Mouse (Mus musculus) midbrain, postnatal 0 days (tissue): ENCODE results near the gene Hspb7. TPM values are rescaled to one million over a fixed set of nuclear protein-coding genes. Genes with fewer than 3 reads are reported as not detected.
A peak's percentile ranks its signal among the peaks of the same experiment; 100 is the strongest.

ENCODE experiments used
- ATAC-seq: fragments of 200-750 bp; cut with Nextera tagmentation; 2 replicates; pipeline ENCODE4 v1.8.0; 2017; ENCODE audit warnings: moderate number of reproducible peaks, mild to moderate bottlenecking, moderate TSS enrichment, moderate library complexity; ENCODE audit not compliant: low FRiP score
- DNase-seq: peaks from one replicate; pipeline ENCODE4 v3.0.0-alpha.2; 2015; ENCODE audit warnings: low spot score
- H3K27ac ChIP-seq: fragments of 300-500 bp; sonication (generic); 2 replicates; pipeline ENCODE4 v1.5.1; 2014; ENCODE audit warnings: low read depth, mild to moderate bottlenecking, low read length, mixed read lengths
- H3K27me3 ChIP-seq: fragments of 300-500 bp; sonication (generic); 2 replicates; pipeline ENCODE4 v1.6.1; 2014; ENCODE audit warnings: low read length, control low read depth, mixed read lengths; ENCODE audit not compliant: insufficient read depth
- H3K36me3 ChIP-seq: fragments of 300-500 bp; sonication (generic); 2 replicates; pipeline ENCODE4 v1.6.1; 2014; ENCODE audit warnings: low read length, control low read depth, mixed read lengths; ENCODE audit not compliant: insufficient read depth
- H3K4me1 ChIP-seq: fragments of 300-500 bp; sonication (generic); 2 replicates; pipeline ENCODE4 v1.6.1; 2014; ENCODE audit warnings: mild to moderate bottlenecking, control low read depth, antibody characterized with exemption, low read length, mixed read lengths; ENCODE audit not compliant: insufficient read depth
- H3K4me2 ChIP-seq: fragments of 300-500 bp; sonication (generic); 2 replicates; pipeline ENCODE4 v1.6.1; 2014; ENCODE audit warnings: low read depth, mild to moderate bottlenecking, low read length, mixed read lengths; ENCODE audit not compliant: poor library complexity, severe bottlenecking
- H3K4me3 ChIP-seq: fragments of 300-500 bp; sonication (generic); 2 replicates; pipeline ENCODE4 v1.5.1; 2014; ENCODE audit warnings: low read depth, mild to moderate bottlenecking, low read length, moderate library complexity
- H3K9ac ChIP-seq: fragments of 300-500 bp; sonication (generic); replicated peaks from 2 replicates; pipeline ENCODE4 v1.6.1; 2014; ENCODE audit warnings: mild to moderate bottlenecking, low read length, moderate library complexity, mixed read lengths; ENCODE audit not compliant: poor library complexity, severe bottlenecking
- H3K9me3 ChIP-seq: fragments of 300-500 bp; sonication (generic); 2 replicates; pipeline ENCODE4 v1.6.1; 2016; ENCODE audit warnings: low read length, control low read depth
- CTCF ChIP-seq: IDR thresholded peaks from 2 replicates; pipeline ENCODE4 v1.5.1; 2016; ENCODE audit warnings: antibody characterized with exemption, mild to moderate bottlenecking
- WGBS: fragments of 180-500 bp; shearing (Covaris S2); extraction: QIAGEN DNeasy Blood & Tissue Kit; methylation state at CpG from one replicate; pipeline ENCODE4 v1.1.7; 2014; 5-methylcytosine and 5-hydroxymethylcytosine counted together
- polyA plus RNA-seq: library from polyadenylated mRNA; unstranded; fragments of >200 nt; fragmentation: Nextera tagmentation; extraction: Ambion mirVana; gene quantifications from 2 replicates; pipeline ENCODE4 v1.2.1, GENCODE M21; 2015
- total RNA-seq: library from RNA; depleted of rRNA; stranded (reverse); fragments of >200 nt; gene quantifications from 2 replicates; pipeline ENCODE4 v1.2.3, GENCODE M21; 2014

Hspb7 gene
- total and polyA plus RNA-seq, 2 experiments from 2014 or later = 0.05 to 0.12 TPM

DNA sequence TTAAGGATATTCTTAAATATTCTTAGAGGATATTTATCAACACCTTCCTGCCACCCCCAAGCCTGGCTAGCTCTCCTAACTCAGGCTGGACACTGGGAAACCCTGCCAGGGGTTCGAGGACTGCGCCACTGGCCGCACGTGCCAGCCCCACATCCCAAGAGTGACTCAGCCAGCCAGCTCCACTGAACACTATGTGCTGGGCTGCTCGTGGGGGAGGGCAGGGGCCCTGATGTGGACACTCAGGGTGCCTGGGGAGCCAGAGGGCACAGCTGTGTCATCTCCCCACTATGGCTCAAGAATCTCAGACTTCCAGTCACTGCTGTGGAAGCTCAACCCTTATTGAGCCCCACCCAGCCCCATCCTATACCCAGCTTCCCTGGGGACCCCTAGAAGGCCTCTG lies 2.7 kb downstream of the Hspb7 start:
- TF ChIP-seq CTCF = no peak
- DNase-seq (no peak), ATAC-seq (no peak)
- 77% methylated on average over 5 of the region's 5 CpGs for WGBS
- no peak overlapping the region for H3K9ac ChIP-seq
- H3K9me3 ChIP-seq = no peaks in the 10 kb centered on the region
- H3K36me3 ChIP-seq = no peaks in the 10 kb centered on the region
- no peak overlapping the region for H3K27ac ChIP-seq
- no peaks in the 10 kb centered on the region for H3K4me1 ChIP-seq
- H3K27me3 ChIP-seq = no peaks in the 10 kb centered on the region
- H3K4me3 ChIP-seq = no peak overlapping the region
- H3K4me2 ChIP-seq = no peak overlapping the region

DNA sequence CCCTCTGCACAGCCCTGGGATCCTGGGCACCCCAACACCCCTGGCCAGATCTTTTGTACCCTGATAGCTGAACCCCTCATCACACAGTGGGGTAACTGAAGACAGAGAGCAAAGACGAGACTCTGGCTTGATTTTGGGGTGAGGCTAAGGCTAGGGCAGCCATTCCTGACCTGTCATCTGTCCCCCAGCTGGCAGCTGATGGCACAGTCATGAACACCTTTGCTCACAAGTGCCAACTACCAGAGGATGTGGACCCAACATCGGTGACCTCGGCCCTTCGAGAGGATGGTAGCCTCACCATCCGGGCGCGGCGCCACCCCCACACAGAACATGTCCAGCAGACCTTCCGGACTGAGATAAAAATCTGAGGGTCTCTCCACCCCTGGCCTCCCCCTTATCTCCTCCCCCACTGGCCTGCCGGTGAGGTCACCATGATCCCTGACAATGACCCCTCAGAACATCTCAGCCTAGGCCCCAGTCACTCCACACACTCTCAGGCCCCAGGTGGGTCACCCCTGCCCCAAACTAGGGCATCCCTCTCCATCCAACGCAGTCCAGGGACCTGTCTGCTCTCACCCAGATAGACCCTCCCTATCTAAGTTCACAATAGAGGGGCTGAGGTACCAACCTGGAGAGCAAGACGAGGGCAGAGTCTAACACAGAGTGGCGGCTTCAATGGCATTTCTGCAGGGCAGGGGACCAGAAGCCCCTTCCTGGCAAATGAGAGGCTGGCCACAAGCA lies 3.3 kb downstream of the Hspb7 start:
- H3K4me3 ChIP-seq = no peak overlapping the region
- DNase-seq (no peak), ATAC-seq (no peak)
- no peak for TF ChIP-seq CTCF
- H3K27me3 ChIP-seq = no peaks in the 10 kb centered on the region
- H3K4me2 ChIP-seq = no peak overlapping the region
- no peaks in the 10 kb centered on the region for H3K36me3 ChIP-seq
- H3K4me1 ChIP-seq = no peaks in the 10 kb centered on the region
- H3K27ac ChIP-seq = no peak overlapping the region
- WGBS = 88% methylated on average over 13 of the region's 13 CpGs
- H3K9ac ChIP-seq = no peak overlapping the region
- no peaks in the 10 kb centered on the region for H3K9me3 ChIP-seq

DNA sequence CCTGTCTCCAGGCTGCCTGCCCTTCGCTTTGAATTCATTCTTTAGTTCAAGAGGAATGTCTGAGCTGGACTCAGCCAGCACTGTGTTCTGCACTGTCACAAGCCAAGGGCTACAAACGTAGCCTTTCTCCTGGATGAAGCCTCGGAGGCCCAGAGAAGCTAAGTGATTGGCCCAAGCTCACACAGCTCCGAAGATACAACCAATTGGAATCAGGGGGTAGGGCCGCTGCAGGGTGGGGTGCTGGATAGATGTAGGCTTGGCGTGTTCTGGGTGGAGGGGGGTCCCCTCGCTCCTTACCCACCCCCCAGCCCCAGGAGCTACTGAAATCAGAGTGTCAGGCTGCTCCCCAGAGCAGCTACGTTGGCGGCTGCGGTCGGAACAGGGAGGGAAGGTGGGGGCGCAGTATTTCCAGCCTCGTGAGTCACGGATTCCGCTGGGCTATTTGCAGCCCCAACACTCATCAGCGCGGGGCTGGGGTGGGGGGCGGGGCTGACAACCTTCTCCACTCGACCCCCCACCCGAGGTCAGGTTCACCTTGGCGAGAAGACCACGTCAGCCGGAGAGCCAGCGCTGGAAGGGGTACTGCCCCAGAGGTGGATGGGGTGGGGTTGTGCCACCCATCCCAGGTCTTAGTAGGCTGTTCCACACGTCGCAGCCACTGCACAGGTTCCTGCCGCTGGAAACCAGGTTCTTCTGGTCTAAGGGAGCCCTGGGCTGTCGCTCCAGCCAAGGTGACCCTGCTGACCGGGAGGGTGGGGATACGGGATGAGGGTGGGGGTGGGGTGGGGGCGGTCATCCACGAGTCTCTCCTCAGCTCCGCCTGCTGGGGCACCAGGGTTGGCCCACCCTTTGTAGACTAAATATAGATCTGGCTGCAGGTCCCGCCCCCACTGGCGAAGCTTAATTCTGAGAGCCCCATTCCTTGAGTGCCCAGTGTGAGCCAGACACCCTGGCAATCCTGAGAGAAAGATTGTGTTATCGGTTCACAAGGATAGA lies 5.2 kb downstream of the Hspb7 start:
- TF ChIP-seq CTCF = peak; percentile 23; the same call in 1 of the 2 replicates
- no peaks in the 10 kb centered on the region for H3K4me1 ChIP-seq
- ATAC-seq = peak; percentile 90

DNA sequence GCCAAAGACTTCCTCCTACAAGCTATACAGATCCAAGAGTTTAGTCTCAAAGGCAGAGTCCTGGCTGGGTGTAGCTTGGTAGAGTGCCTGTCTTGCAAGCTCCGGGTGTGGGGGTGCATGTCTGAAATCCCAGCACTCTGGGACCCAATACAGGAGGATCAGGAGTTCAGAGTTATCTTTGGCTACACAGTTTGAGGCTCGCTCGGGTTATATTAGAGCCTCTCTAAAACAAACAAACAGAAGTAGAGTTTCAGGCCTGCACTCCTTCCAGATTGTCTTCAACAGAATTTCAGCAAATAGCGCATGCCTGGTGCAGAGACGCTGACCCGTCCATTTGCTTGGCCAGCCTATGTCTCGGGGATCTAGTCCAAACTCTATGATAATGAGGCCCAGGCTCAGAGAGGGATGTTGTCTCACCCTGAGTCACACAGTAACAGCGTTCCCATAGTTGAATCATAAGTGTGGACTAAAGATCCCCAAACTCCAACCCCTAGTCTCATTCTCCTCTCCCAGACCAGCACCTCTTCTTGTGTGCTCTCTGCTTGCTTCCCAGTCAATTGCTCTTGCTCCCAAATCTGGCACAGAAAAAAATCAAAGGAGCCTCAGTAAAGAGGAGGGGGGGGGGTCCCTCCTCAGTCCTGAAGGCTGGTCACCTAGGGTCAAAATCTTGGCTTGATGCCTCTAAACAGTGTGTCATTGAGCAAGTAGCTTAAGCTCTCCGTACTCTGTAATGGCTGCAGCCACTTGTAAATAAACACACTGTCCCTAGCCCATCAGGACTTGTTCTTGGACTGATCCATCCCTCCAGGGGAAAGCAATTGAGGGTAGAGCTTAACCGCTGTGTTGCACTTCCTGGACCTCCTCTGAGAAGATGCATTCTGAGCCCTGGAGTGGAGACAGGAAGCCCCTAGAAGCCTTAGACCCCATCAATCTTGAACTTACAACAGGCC lies 6.5 kb downstream of the Hspb7 start:
- DNase-seq (no peak), ATAC-seq (no peak)
- H3K4me1 ChIP-seq = no peaks in the 10 kb centered on the region
- TF ChIP-seq CTCF = no peak
- H3K36me3 ChIP-seq = no peaks in the 10 kb centered on the region
- 78% methylated on average over 10 of the region's 10 CpGs for WGBS
- H3K4me3 ChIP-seq = peak overlapping the region; percentile 52; the same call in 1 of the 2 replicates
- H3K4me2 ChIP-seq = peak overlapping the region; percentile 78
- H3K9ac ChIP-seq = no peak overlapping the region
- 0 out of 2 replicates have a peak overlapping the region, but pooled peaks have one; percentile 6 for H3K27ac ChIP-seq
- H3K9me3 ChIP-seq = no peaks in the 10 kb centered on the region
- no peaks in the 10 kb centered on the region for H3K27me3 ChIP-seq

More for the DNA sequence above, 5.2 kb downstream of the Hspb7 start:
- DNase-seq = peak; percentile 83
- Histone ChIP-seq H3K27me3 (no peaks in the 10 kb centered on the region), H3K9ac (peak overlapping the region; percentile 77), H3K9me3 (no peaks in the 10 kb centered on the region), H3K27ac (peak overlapping the region; percentile 62), H3K4me3 (peak overlapping the region; percentile 52), H3K4me2 (peak overlapping the region; percentile 78), H3K36me3 (no peaks in the 10 kb centered on the region)
- WGBS = 4% methylated on average over 32 of the region's 36 CpGs

DNA sequence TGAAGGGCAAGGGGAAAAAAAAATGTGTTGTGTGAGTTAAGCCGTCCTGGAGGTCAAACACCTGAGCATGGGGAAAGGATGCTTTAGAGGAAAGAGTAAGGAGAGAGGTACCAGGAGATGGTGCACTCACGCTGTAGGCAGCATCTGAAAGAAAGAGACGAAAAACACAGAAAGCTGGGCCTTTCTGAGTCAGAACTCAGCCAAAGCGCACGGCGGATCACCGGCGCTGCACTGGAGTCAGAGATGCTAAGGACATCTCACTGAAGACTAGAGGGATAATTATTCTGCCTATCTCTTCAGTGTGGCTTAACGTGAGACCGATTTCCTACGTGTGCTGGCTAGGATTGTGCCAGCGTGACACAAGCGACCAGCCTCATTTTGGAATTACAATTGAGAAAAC lies 7.3 kb downstream of the Hspb7 start:
- whole genome bisulfite sequencing = 83% methylated on average over 13 of the region's 13 CpGs
- Histone ChIP-seq H3K27me3 (no peaks in the 10 kb centered on the region), H3K9ac (no peak overlapping the region), H3K4me3 (no peak overlapping the region), H3K27ac (no peak overlapping the region), H3K9me3 (no peaks in the 10 kb centered on the region), H3K4me1 (no peaks in the 10 kb centered on the region), H3K4me2 (no peak overlapping the region), H3K36me3 (no peaks in the 10 kb centered on the region)
- DNase-seq (no peak), ATAC-seq (no peak)
- TF ChIP-seq CTCF = no peak
